Mouse (Mus musculus) C2C12 (cell line): ENCODE measurements around the gene Slc24a3.

Experiments
- CTCF ChIP-seq: IDR thresholded peaks from one replicate; pipeline ENCODE4 v1.5.1; 2011; ENCODE audit not compliant: control insufficient read depth, insufficient read depth, insufficient read length
- MAX ChIP-seq: IDR thresholded peaks from one replicate; pipeline ENCODE4 v1.6.1; 2011; ENCODE audit warnings: mild to moderate bottlenecking, control low read depth
- MYOG ChIP-seq: IDR thresholded peaks from one replicate; pipeline ENCODE4 v1.6.1; 2011; ENCODE audit not compliant: control insufficient read depth, insufficient read length; ENCODE audit errors: extremely low read depth
- USF1 ChIP-seq: IDR thresholded peaks from one replicate; pipeline ENCODE4 v1.6.1; 2011; ENCODE audit warnings: low read depth, mild to moderate bottlenecking, control low read depth, moderate library complexity

- no peak for TF ChIP-seq CTCF
- no peak for TF ChIP-seq MYOG
- no peak for TF ChIP-seq USF1
- no peak for TF ChIP-seq MAX
Measured at GRCm38 (mm10) chr2:145522017-145522416, 354.5 kb downstream of the Slc24a3 start.
